ENCODE assay signal across 8 mouse cellular contexts in genomic region chr13:3610118-3610794, GRCm38 (mm10). TPM values are rescaled to one million over a fixed set of nuclear protein-coding genes. Genes with fewer than 3 reads are reported as not detected.
DNase-seq lines count a peak whose midpoint lies in the region; ATAC-seq lines count a peak whose summit lies in the region.

No protein-coding gene starts in this region.

- peak; percentile 40 for ATAC-seq in embryonic facial prominence, embryonic 13.5 days (ENCODE audit: insufficient number of reproducible peaks, insufficient read depth, low FRiP score, low TSS enrichment, low read depth)
- peak; percentile 66 for ATAC-seq in heart, embryonic 12.5 days (ENCODE audit: insufficient number of reproducible peaks, low FRiP score)
- peak; percentile 63 for ATAC-seq in kidney, embryonic 15.5 days (replicated peaks; ENCODE audit: low FRiP score)
- peak; percentile 47 for ATAC-seq in lung, embryonic 15.5 days (ENCODE audit: borderline replicate concordance, extremely low read depth, low FRiP score, low TSS enrichment)

- peak overlapping the region; percentile 96 for H3K27ac ChIP-seq in embryonic facial prominence, embryonic 13.5 days
- peak overlapping the region; percentile 89 for H3K27ac ChIP-seq in heart, embryonic 12.5 days (ENCODE audit: poor library complexity, severe bottlenecking)
- H3K27ac ChIP-seq in kidney, embryonic 15.5 days = peak overlapping the region; percentile 95
- peak overlapping the region; percentile 93 for H3K27ac ChIP-seq in lung, embryonic 15.5 days

- peak overlapping the region; percentile 96 for H3K4me3 ChIP-seq in embryonic facial prominence, embryonic 13.5 days
- peak overlapping the region; percentile 93 for H3K4me3 ChIP-seq in heart, embryonic 12.5 days
- peak overlapping the region; percentile 97 for H3K4me3 ChIP-seq in kidney, embryonic 15.5 days (replicated peaks)
- H3K4me3 ChIP-seq in lung, embryonic 15.5 days = peak overlapping the region; percentile 97

- peak; percentile 66 for DNase-seq in CD4-positive, CD25-positive, alpha-beta regulatory T cell, adult 2 months (ENCODE audit: low read depth, low spot score)
- peak; percentile 55 for DNase-seq in NIH3T3 (ENCODE audit: low read depth)
- peak; percentile 50 for DNase-seq in retina, embryonic 14.5 days (ENCODE audit: low spot score)
- DNase-seq in cerebellum, postnatal 4 days (ENCODE audit: low spot score in 2 of 2) = no peak

- no peaks in the 10 kb centered on the region for H3K9me3 ChIP-seq in embryonic facial prominence, embryonic 13.5 days
- peaks cover 8% of the 10 kb centered on the region; the same call in 1 of the 2 replicates for H3K9me3 ChIP-seq in heart, embryonic 12.5 days (replicated peaks)
- 0 out of 2 replicates have a peak, but pooled peaks cover 3% of the 10 kb centered on the region for H3K9me3 ChIP-seq in kidney, embryonic 15.5 days (replicated peaks)
- no peaks in the 10 kb centered on the region for H3K9me3 ChIP-seq in lung, embryonic 15.5 days

- no peaks in the 10 kb centered on the region for H3K4me1 ChIP-seq in embryonic facial prominence, embryonic 13.5 days
- H3K4me1 ChIP-seq in heart, embryonic 12.5 days (replicated peaks) = no peaks in the 10 kb centered on the region
- no peaks in the 10 kb centered on the region for H3K4me1 ChIP-seq in kidney, embryonic 15.5 days
- H3K4me1 ChIP-seq in lung, embryonic 15.5 days = no peaks in the 10 kb centered on the region

- peak overlapping the region; percentile 70 for H3K4me2 ChIP-seq in embryonic facial prominence, embryonic 13.5 days
- peak overlapping the region; percentile 83 for H3K4me2 ChIP-seq in heart, embryonic 12.5 days
- peak overlapping the region; percentile 75 for H3K4me2 ChIP-seq in kidney, embryonic 15.5 days
- peak overlapping the region; percentile 68 for H3K4me2 ChIP-seq in lung, embryonic 15.5 days

- H3K9ac ChIP-seq in embryonic facial prominence, embryonic 13.5 days = peak overlapping the region; percentile 92
- peak overlapping the region; percentile 78 for H3K9ac ChIP-seq in heart, embryonic 12.5 days
- H3K9ac ChIP-seq in kidney, embryonic 15.5 days = peak overlapping the region; percentile 81
- H3K9ac ChIP-seq in lung, embryonic 15.5 days = peak overlapping the region; percentile 85

- H3K36me3 ChIP-seq in embryonic facial prominence, embryonic 13.5 days = no peaks in the 10 kb centered on the region
- H3K36me3 ChIP-seq in heart, embryonic 12.5 days = no peaks in the 10 kb centered on the region
- no peaks in the 10 kb centered on the region for H3K36me3 ChIP-seq in kidney, embryonic 15.5 days
- H3K36me3 ChIP-seq in lung, embryonic 15.5 days = no peaks in the 10 kb centered on the region

- peaks cover 5% of the 10 kb centered on the region; the same call in 1 of the 2 replicates for H3K27me3 ChIP-seq in embryonic facial prominence, embryonic 13.5 days
- H3K27me3 ChIP-seq in heart, embryonic 12.5 days (replicated peaks) = no peaks in the 10 kb centered on the region
- no peaks in the 10 kb centered on the region for H3K27me3 ChIP-seq in kidney, embryonic 15.5 days
- no peaks in the 10 kb centered on the region for H3K27me3 ChIP-seq in lung, embryonic 15.5 days

- WGBS in embryonic facial prominence, embryonic 13.5 days = under 1% methylated on average over 50 of the region's 50 CpGs
- under 1% methylated on average over 50 of the region's 50 CpGs for WGBS in heart, embryonic 12.5 days
- whole genome bisulfite sequencing in kidney, embryonic 15.5 days = under 1% methylated on average over 40 of the region's 50 CpGs
- under 1% methylated on average over 45 of the region's 50 CpGs for WGBS in lung, embryonic 15.5 days

RNA-seq across cellular contexts. Expression of gene Fam208b, which starts 0.7 kb away (rescaled TPM):
- 23.4 and 25.0 TPM in 2 replicates for polyA plus RNA-seq in embryonic facial prominence, embryonic 13.5 days (2015; fragmentation: Nextera tagmentation; extraction: Ambion mirVana)
- 15.3 and 16.2 TPM in 2 replicates for polyA plus RNA-seq in heart, embryonic 12.5 days (2016; fragmentation: Nextera tagmentation; extraction: Ambion mirVana)
- 14.0 and 16.7 TPM in 2 replicates for polyA plus RNA-seq in kidney, embryonic 15.5 days (2015; fragmentation: Nextera tagmentation; extraction: Ambion mirVana)
- 13.4 and 14.4 TPM in 2 replicates for polyA plus RNA-seq in lung, embryonic 15.5 days (2015; fragmentation: Nextera tagmentation; extraction: Ambion mirVana)

RNA-seq across cellular contexts. Expression of gene Asb13, which starts 23.6 kb away (rescaled TPM):
- 9.5 and 11.2 TPM in 2 replicates for polyA plus RNA-seq in embryonic facial prominence, embryonic 13.5 days (2015; fragmentation: Nextera tagmentation; extraction: Ambion mirVana)
- polyA plus RNA-seq in heart, embryonic 12.5 days (2016; fragmentation: Nextera tagmentation; extraction: Ambion mirVana) = 4.6 and 4.8 TPM in 2 replicates
- polyA plus RNA-seq in kidney, embryonic 15.5 days (2015; fragmentation: Nextera tagmentation; extraction: Ambion mirVana) = 14.4 and 15.0 TPM in 2 replicates
- 10.0 and 11.6 TPM in 2 replicates for polyA plus RNA-seq in lung, embryonic 15.5 days (2015; fragmentation: Nextera tagmentation; extraction: Ambion mirVana)

Comparison
In these comparisons a context has a peak if more than half of its experiments do, and no peak if none do; other contexts are left out.
1. DNase-seq: peak in CD4-positive, CD25-positive, alpha-beta regulatory T cell, adult 2 months (single experiment), NIH3T3 (single experiment) and retina, embryonic 14.5 days (single experiment); none in cerebellum, postnatal 4 days (0 of 2).
2. Peak in every context shown above with its lines, with median percentiles within 50 percentile points of each other: ATAC-seq, H3K27ac ChIP-seq, H3K4me2 ChIP-seq, H3K4me3 ChIP-seq and H3K9ac ChIP-seq.